Comparison of ENCODE assay signal across 9 mouse cellular contexts in genomic region chr2:25055409-25056155, GRCm38 (mm10). TPM values are rescaled to one million over a fixed set of nuclear protein-coding genes. Genes with fewer than 3 reads are reported as not detected.
DNase-seq lines count a peak whose midpoint lies in the region; ATAC-seq and TF ChIP-seq lines count a peak whose summit lies in the region.
"Had no signal": no experiment of that assay in that cellular context is flagged by ENCODE, and none has a peak within 500 bp of the region (broad histone marks: within the 10 kb centered on the region; RNA-seq: fewer than 3 reads in every experiment).

No protein-coding gene starts in this region.

- peaks cover 33% of the 10 kb centered on the region for H3K36me3 ChIP-seq in heart, embryonic 10.5 days
- no peaks in the 10 kb centered on the region for H3K36me3 ChIP-seq in heart, adult 2 months (ENCODE audit: control insufficient read depth, insufficient read depth, low read length)
- H3K36me3 ChIP-seq in testis, adult 2 months (ENCODE audit: control insufficient read depth, insufficient read depth, low read length), result no peaks in the 10 kb centered on the region; the same call in none of the 2 replicates
- H3K36me3 ChIP-seq in limb, embryonic 14.5 days (ENCODE audit: control insufficient read depth, insufficient read depth, low read length), result peaks cover 35% of the 10 kb centered on the region
- H3K36me3 ChIP-seq in stomach, postnatal 0 days (ENCODE audit: control insufficient read depth, insufficient read depth, low read length), result no peaks in the 10 kb centered on the region

- peak overlapping the region; percentile 81 for H3K4me3 ChIP-seq in heart, embryonic 10.5 days
- no peak overlapping the region for H3K4me3 ChIP-seq in heart, adult 2 months
- peak overlapping the region; percentile 81; the same call in 1 of the 2 replicates for H3K4me3 ChIP-seq in testis, adult 2 months (ENCODE audit: control insufficient read depth, low read depth, low read length)
- peak overlapping the region; percentile 77 for H3K4me3 ChIP-seq in limb, embryonic 14.5 days (replicated peaks; ENCODE audit: low read length)
- peak overlapping the region; percentile 73; the same call in 1 of the 2 replicates for H3K4me3 ChIP-seq in stomach, postnatal 0 days (ENCODE audit: low read depth, low read length)

- no peak for TF ChIP-seq EP300 in heart, adult 2 months (IDR thresholded peaks at IDR 0.05; ENCODE audit: insufficient read depth, low read depth, low read length)
- no peak for TF ChIP-seq EP300 in stomach, postnatal 0 days (optimal IDR thresholded peaks at IDR 0.05)

- WGBS in heart, embryonic 10.5 days, result 86% methylated on average over 21 of the region's 21 CpGs
- WGBS in heart, adult 2 months, result 90% methylated on average over 21 of the region's 21 CpGs
- 88% methylated on average over 21 of the region's 21 CpGs for WGBS in limb, embryonic 14.5 days
- 90% methylated on average over 21 of the region's 21 CpGs for WGBS in stomach, postnatal 0 days

- no peak for TF ChIP-seq CTCF in heart, adult 2 months (IDR thresholded peaks at IDR 0.05)
- TF ChIP-seq CTCF in testis, adult 2 months (IDR thresholded peaks at IDR 0.05; ENCODE audit: control insufficient read depth, insufficient read depth, insufficient replicate concordance, low read depth, low read length), result no peak
- no peak for TF ChIP-seq CTCF in stomach, postnatal 0 days (IDR thresholded peaks at IDR 0.05; ENCODE audit: low read depth)

- H3K9ac ChIP-seq in heart, adult 2 months (ENCODE audit: low read depth, low read length), result no peak overlapping the region
- peak overlapping the region; percentile 79 for H3K9ac ChIP-seq in limb, embryonic 14.5 days (ENCODE audit: low read depth, low read length, severe bottlenecking)
- H3K9ac ChIP-seq in stomach, postnatal 0 days (ENCODE audit: low read length), result no peak overlapping the region; the same call in 1 of the 2 replicates

- H3K4me1 ChIP-seq in heart, embryonic 10.5 days, result peaks cover 38% of the 10 kb centered on the region
- 0 out of 2 replicates have a peak, but pooled peaks cover 1% of the 10 kb centered on the region for H3K4me1 ChIP-seq in heart, adult 2 months (ENCODE audit: control insufficient read depth, insufficient read depth, low read length)
- H3K4me1 ChIP-seq in testis, adult 2 months (ENCODE audit: control insufficient read depth, insufficient read depth, low read length), result peaks cover 16% of the 10 kb centered on the region
- H3K4me1 ChIP-seq in limb, embryonic 14.5 days (ENCODE audit: control insufficient read depth, insufficient read depth, low read length), result peaks cover 9% of the 10 kb centered on the region
- peaks cover 6% of the 10 kb centered on the region; the same call in 1 of the 2 replicates for H3K4me1 ChIP-seq in stomach, postnatal 0 days (replicated peaks; ENCODE audit: control insufficient read depth, insufficient read depth)

- no peak for DNase-seq in heart, embryonic 10.5 days (ENCODE audit: low spot score)
- no peak for DNase-seq in heart, adult 2 months
- no peak for DNase-seq in testis, postnatal 10 days (ENCODE audit: low spot score)
- DNase-seq in limb, embryonic 14.5 days (ENCODE audit: low spot score), result no peak
- DNase-seq in stomach, postnatal 0 days (ENCODE audit: low spot score), result no peak
- no peak for DNase-seq in urinary bladder, adult 2 months (ENCODE audit: low spot score)
- DNase-seq in kidney, adult 8-10 months, result no peak

- intact Hi-C loops in heart, adult 2 months (cut with DNase I), result no loop called here

- no peak for TF ChIP-seq POLR2A in heart, adult 2 months (IDR thresholded peaks at IDR 0.05; ENCODE audit: insufficient read depth, low read depth, low read length)
- TF ChIP-seq POLR2A in testis, adult 2 months (IDR thresholded peaks at IDR 0.05; ENCODE audit: control insufficient read depth, low read depth, low read length), result no peak
- no peak for TF ChIP-seq POLR2A in limb, embryonic 14.5 days (IDR thresholded peaks at IDR 0.05; ENCODE audit: borderline replicate concordance, extremely low read depth, insufficient read depth, insufficient read length)

- no peaks in the 10 kb centered on the region for H3K79me2 ChIP-seq in heart, adult 2 months (replicated peaks; ENCODE audit: control insufficient read depth, insufficient read depth, low read length)

- H3K27ac ChIP-seq in heart, embryonic 10.5 days, result no peak overlapping the region
- no peak overlapping the region for H3K27ac ChIP-seq in heart, adult 2 months
- H3K27ac ChIP-seq in testis, adult 2 months (ENCODE audit: control insufficient read depth, insufficient read depth, low read depth, low read length), result no peak overlapping the region
- no peak overlapping the region for H3K27ac ChIP-seq in limb, embryonic 14.5 days (replicated peaks; ENCODE audit: low read depth, low read length)
- H3K27ac ChIP-seq in stomach, postnatal 0 days (replicated peaks), result no peak overlapping the region

- peak overlapping the region; percentile 77 for H3K4me2 ChIP-seq in limb, embryonic 14.5 days (replicated peaks; ENCODE audit: low read depth, low read length, severe bottlenecking)
- peak overlapping the region; percentile 86 for H3K4me2 ChIP-seq in stomach, postnatal 0 days (replicated peaks; ENCODE audit: low read depth)

- H3K9me3 ChIP-seq in heart, embryonic 10.5 days, result no peaks in the 10 kb centered on the region
- H3K9me3 ChIP-seq in limb, embryonic 14.5 days (ENCODE audit: control insufficient read depth, low read length), result no peaks in the 10 kb centered on the region
- no peaks in the 10 kb centered on the region for H3K9me3 ChIP-seq in stomach, postnatal 0 days (ENCODE audit: control insufficient read depth, low read length)

- no peak for ATAC-seq in limb, embryonic 14.5 days (ENCODE audit: low FRiP score, low read depth)
- ATAC-seq in stomach, postnatal 0 days (ENCODE audit: low FRiP score, low TSS enrichment), result no peak

- no peaks in the 10 kb centered on the region for H3K27me3 ChIP-seq in heart, embryonic 10.5 days (ENCODE audit: insufficient read depth, poor library complexity, severe bottlenecking)
- H3K27me3 ChIP-seq in heart, adult 2 months (ENCODE audit: control insufficient read depth, insufficient read depth, low read length), result no peaks in the 10 kb centered on the region
- H3K27me3 ChIP-seq in testis, adult 2 months (ENCODE audit: control insufficient read depth, insufficient read depth, low read length), result no peaks in the 10 kb centered on the region
- no peaks in the 10 kb centered on the region for H3K27me3 ChIP-seq in limb, embryonic 14.5 days (ENCODE audit: control insufficient read depth, insufficient read depth, low read length)
- H3K27me3 ChIP-seq in stomach, postnatal 0 days (ENCODE audit: control insufficient read depth, insufficient read depth, low read length), result no peaks in the 10 kb centered on the region
- H3K27me3 ChIP-seq: CH12.LX had no signal

RNA-seq across cellular contexts. Expression of gene Nsmf, which starts 1.4 kb away (rescaled TPM):
- 52.2 and 53.2 TPM in 2 replicates for polyA plus RNA-seq in heart, embryonic 10.5 days (2016; fragmentation: Nextera tagmentation; extraction: Ambion mirVana)
- total RNA-seq in heart, adult 2 months (2021), result 10 to 100 TPM; 12.4 to 13.3 TPM
- 46.9 and 49.8 TPM in 2 replicates for polyA plus RNA-seq in heart, adult 2 months (2012; rRNA removed)
- 69.1 and 78.2 TPM in 2 replicates for polyA plus RNA-seq in testis, adult 2 months (2012; rRNA removed)
- 143 and 216 TPM in 2 replicates for polyA plus RNA-seq in limb, embryonic 14.5 days (2012; rRNA removed)
- polyA plus RNA-seq in limb, embryonic 14.5 days (2014; fragmentation: Nextera tagmentation; extraction: Ambion mirVana), result 48.6 and 67.7 TPM in 2 replicates
- 23.5 and 30.2 TPM in 2 replicates for polyA plus RNA-seq in stomach, postnatal 0 days (2015; fragmentation: Nextera tagmentation; extraction: Ambion mirVana)
- polyA plus RNA-seq in urinary bladder, adult 2 months (2012; rRNA removed), result 87.4 and 114 TPM in 2 replicates

RNA-seq across cellular contexts. Expression of gene Entpd8, which starts 24.5 kb away (rescaled TPM):
- 0.13 TPM in 1 of 2 replicates, not detected in the other for polyA plus RNA-seq in heart, embryonic 10.5 days (2016; fragmentation: Nextera tagmentation; extraction: Ambion mirVana)
- total RNA-seq in heart, adult 2 months (2021), result not detected
- not detected in 2 replicates for polyA plus RNA-seq in heart, adult 2 months (2012; rRNA removed)
- polyA plus RNA-seq in testis, adult 2 months (2012; rRNA removed), result 0.48 TPM in 2 replicates
- polyA plus RNA-seq in limb, embryonic 14.5 days (2012; rRNA removed), result 0.13 and 0.26 TPM in 2 replicates
- polyA plus RNA-seq in limb, embryonic 14.5 days (2014; fragmentation: Nextera tagmentation; extraction: Ambion mirVana), result not detected in 2 replicates
- 3.3 TPM in 2 replicates for polyA plus RNA-seq in stomach, postnatal 0 days (2015; fragmentation: Nextera tagmentation; extraction: Ambion mirVana)
- polyA plus RNA-seq in urinary bladder, adult 2 months (2012; rRNA removed), result 0.03 and 0.07 TPM in 2 replicates
- total RNA-seq: CH12.LX had no signal

RNA-seq across cellular contexts. Expression of gene Noxa1, which starts 39.4 kb away (rescaled TPM):
- polyA plus RNA-seq in heart, embryonic 10.5 days (2016; fragmentation: Nextera tagmentation; extraction: Ambion mirVana), result 0.14 TPM in 1 of 2 replicates, not detected in the other
- not detected for total RNA-seq in heart, adult 2 months (2021)
- not detected in 2 replicates for polyA plus RNA-seq in heart, adult 2 months (2012; rRNA removed)
- 0.14 and 0.25 TPM in 2 replicates for polyA plus RNA-seq in testis, adult 2 months (2012; rRNA removed)
- polyA plus RNA-seq in limb, embryonic 14.5 days (2012; rRNA removed), result 0.12 and 0.13 TPM in 2 replicates
- polyA plus RNA-seq in limb, embryonic 14.5 days (2014; fragmentation: Nextera tagmentation; extraction: Ambion mirVana), result 0.15 TPM in 1 of 2 replicates, not detected in the other
- 4.0 and 4.4 TPM in 2 replicates for polyA plus RNA-seq in stomach, postnatal 0 days (2015; fragmentation: Nextera tagmentation; extraction: Ambion mirVana)
- polyA plus RNA-seq in urinary bladder, adult 2 months (2012; rRNA removed), result 0.13 and 0.18 TPM in 2 replicates
